Mouse (Mus musculus): ENCODE data around the gene Zfp936. TPM values are rescaled to one million over a fixed set of nuclear protein-coding genes. Genes with fewer than 3 reads are reported as not detected.

Gene Zfp936
- polyA plus RNA-seq (2012; rRNA removed) = not detected in 2 replicates

GRCm38 (mm10) chr7:43113929-43114328 lies at the start of gene Zfp936:
TSS of gene Zfp936 (plus strand) at chr7:43114229.

Other genes with a start within 250 kb of the Zfp936 start
- gene Gm2381, start 247.0 kb upstream of the Zfp936 start, polyA plus RNA-seq (2012; rRNA removed) = not detected in 2 replicates
- not detected in 2 replicates for gene Vmn2r63, start 180.4 kb upstream of the Zfp936 start, polyA plus RNA-seq (2012; rRNA removed)
- gene Gm9268, start 95.5 kb upstream of the Zfp936 start, polyA plus RNA-seq (2012; rRNA removed) = not detected in 2 replicates
- gene Zfp715, start 199.1 kb downstream of the Zfp936 start, polyA plus RNA-seq (2012; rRNA removed) = 1.5 and 3.4 TPM in 2 replicates
- gene Siglecf, start 237.1 kb downstream of the Zfp936 start, polyA plus RNA-seq (2012; rRNA removed) = 2.6 and 3.5 TPM in 2 replicates